Mouse (Mus musculus) neural tube, embryonic 10.5 days (tissue): ENCODE data around the gene Foxd2.

Experiments
- DNase-seq: peaks from one replicate; pipeline ENCODE4 v3.0.0-alpha.2; 2017; ENCODE audit warnings: low spot score; ENCODE audit errors: extremely low spot score

The Foxd2 gene

DNA sequence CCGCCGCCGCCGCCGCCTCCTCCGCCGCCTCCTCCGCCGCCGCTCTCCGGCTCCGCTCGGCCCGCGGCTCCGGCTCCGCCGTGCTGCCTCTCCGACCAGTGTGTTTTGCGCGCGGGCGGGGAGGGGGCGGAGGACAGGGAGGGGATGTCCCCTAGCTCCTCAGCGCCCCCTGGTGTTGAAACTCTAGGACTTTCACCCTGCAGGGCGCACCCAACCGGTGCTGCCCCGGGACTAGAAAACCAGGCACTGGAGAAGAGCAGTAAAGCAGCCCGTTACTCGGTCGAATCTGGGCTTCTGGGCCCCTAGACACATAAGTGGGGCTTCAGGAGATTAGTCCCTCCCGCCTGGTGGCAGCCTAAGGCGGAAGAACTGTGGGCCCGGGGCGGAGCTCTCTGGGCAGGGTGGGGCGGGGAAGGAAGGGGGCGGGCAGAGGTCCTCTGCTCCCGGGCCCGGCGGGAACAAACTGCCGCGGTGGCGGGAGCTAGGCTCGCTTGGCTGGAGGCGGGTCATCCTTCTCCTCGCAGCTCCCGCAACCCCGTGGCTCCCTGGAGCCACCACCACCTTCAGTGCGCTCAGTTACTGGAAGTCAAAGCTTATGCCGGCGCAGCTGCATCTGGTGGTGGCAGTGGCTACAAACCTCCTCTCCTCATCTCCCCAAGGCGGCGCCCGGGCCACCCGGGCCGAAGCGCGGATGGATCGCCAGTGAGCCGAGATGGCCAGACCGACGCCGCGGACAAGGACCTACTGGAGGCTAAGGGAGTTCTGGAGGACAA, at the start of gene Foxd2:
TSS of gene Foxd2 (minus strand) at position 45 of the 773 bp plus-strand sequence.
- peak; percentile 97 for DNase-seq

- no peak for DNase-seq
Measured at GRCm38 (mm10) chr4:114958231-114958630, 49.6 kb upstream of the Foxd2 start.

- DNase-seq: no peak
Measured at GRCm38 (mm10) chr4:114957403-114957802, 48.7 kb upstream of the Foxd2 start.

- DNase-seq: no peak
Measured at GRCm38 (mm10) chr4:114953172-114953571, 44.5 kb upstream of the Foxd2 start.

- DNase-seq: no peak
Measured at GRCm38 (mm10) chr4:114947852-114948481, 39.3 kb upstream of the Foxd2 start.

- DNase-seq: peak; percentile 83
Measured at GRCm38 (mm10) chr4:114947395-114947794, 38.7 kb upstream of the Foxd2 start.

- DNase-seq: peak; percentile 11
Measured at GRCm38 (mm10) chr4:114946416-114946815, 37.7 kb upstream of the Foxd2 start.

DNA sequence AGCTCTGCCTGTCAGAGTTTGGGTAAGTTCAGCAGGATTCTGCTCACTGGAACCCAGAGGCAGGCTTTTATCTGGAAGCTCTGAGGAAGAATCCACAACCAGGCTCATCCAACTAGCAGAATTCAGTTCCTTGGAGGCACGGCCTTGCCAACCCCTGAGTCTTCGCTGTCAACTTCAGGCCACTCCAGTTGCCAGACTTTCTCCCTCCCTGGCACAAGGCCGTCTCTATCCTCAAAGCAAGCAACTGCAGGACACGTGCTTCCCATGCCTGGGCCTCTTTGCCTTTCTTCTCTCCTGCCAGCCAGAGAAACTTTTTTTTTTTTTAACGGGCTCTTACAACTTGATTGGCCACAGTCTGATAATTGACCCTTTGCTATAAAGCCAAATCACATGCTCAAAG, 36.3 kb upstream of the Foxd2 start:
- DNase-seq: no peak

- DNase-seq: no peak
Measured at GRCm38 (mm10) chr4:114942583-114942982, 33.9 kb upstream of the Foxd2 start.

GRCm38 (mm10) chr4:114942112-114942511, 33.4 kb upstream of the Foxd2 start:
- DNase-seq: no peak

GRCm38 (mm10) chr4:114941311-114941710, 32.6 kb upstream of the Foxd2 start:
- no peak for DNase-seq

- DNase-seq: no peak
Measured at GRCm38 (mm10) chr4:114938248-114938647, 29.6 kb upstream of the Foxd2 start.

DNA sequence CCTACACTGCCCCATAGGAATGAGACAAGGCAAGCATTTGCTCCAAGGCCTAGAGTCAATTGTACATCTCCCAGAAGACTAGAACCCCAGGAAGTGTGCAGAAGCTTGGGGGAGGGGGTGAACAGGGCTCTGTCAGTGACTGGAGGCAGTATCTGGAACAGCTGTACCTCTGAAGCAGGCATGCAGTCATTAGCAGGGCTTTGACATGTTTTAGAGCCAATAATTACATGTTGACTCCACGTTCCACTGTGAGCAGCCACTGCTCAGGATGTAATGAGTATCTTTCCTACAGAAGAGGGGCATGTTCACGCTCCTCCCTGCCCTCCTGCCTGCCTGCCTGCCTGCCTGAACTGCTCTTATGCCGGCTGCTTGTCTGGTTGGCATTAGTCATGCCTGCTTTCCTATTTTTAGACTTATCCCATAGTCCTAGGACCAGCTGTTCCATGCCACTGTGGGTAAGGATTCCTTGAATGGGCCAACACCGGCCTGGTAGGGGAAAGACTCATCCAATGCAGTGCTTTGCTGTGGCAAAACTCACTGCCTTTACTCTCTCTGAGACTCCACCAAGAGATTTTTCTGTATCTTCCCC, 28.9 kb upstream of the Foxd2 start:
- DNase-seq: no peak

- DNase-seq: no peak
Measured at GRCm38 (mm10) chr4:114934188-114934587, 25.5 kb upstream of the Foxd2 start.

GRCm38 (mm10) chr4:114932747-114933146, 24.1 kb upstream of the Foxd2 start:
- no peak for DNase-seq

- DNase-seq: no peak
Measured at GRCm38 (mm10) chr4:114929155-114929554, 20.5 kb upstream of the Foxd2 start.

DNA sequence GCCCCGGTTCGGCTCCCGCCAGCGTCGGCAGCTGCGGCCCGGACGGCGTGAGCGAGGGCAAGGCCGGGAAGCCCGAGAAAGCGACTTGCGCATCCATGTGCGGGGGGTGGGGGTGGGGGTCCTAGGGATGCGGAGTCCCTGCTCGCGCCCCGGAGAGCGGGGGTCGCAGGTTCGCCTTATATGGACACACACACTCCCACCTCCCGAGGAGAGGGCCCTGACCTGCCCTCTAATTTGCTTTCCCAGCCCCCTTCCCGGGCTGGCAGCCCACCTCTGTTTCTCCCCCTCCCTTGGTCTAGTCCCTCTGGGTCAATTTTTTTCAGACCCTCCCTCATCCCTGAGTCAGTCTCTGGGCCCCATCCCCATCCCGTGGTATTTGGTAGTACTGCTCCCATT, 17.2 kb upstream of the Foxd2 start, which contains the start of gene Foxe3:
TSS of gene Foxe3 (minus strand) at position 97 of the 396 bp plus-strand sequence.
- DNase-seq: no peak

GRCm38 (mm10) chr4:114924971-114925916, 16.6 kb upstream of the Foxd2 start:
- peak; percentile 75 for DNase-seq

- DNase-seq: no peak
Measured at GRCm38 (mm10) chr4:114917091-114917490, 8.4 kb upstream of the Foxd2 start.

DNA sequence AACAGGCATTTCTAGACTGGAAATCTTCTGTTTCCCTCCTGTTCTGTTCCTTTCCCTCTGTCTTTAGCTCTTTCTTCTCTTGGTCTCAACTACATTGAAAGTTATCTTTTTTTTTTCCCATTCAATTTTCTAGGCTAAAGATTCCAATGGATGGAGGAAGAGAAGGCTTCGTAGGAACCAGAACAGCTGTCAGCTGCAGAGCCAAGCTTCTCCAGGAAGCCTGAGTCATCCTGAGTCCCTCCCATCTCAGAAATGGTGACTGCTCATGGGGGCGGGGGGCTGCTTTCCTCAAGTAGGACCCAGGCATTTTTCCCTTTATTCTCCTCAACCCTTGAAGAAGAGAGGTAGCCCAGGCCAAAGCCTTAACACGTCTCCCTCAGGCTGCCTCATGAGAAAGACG, 7.4 kb upstream of the Foxd2 start:
- no peak for DNase-seq

DNA sequence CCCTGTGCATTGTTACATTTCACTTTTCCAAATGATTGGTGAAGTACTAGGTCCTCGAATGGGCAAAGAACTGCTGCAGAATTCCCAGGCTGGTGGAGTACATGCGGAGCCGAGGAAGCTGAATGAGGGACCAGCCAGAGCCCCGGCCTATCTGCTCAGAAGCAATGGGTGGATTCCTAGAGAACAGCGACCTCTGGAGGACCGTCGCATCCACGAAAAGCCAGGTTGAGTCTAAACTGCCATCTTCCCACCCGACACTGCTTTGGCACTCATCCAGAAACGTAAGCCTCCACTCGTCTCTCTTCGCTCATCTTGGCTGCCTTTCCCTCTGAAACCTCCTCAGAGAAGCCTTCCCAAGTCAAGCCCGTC, 4.9 kb upstream of the Foxd2 start:
- DNase-seq: peak; percentile 84
